Mouse (Mus musculus): ENCODE measurements at regions not wholly inside any gene's neighbourhood (a gene's known extent, or its start where the extent isn't known, plus 50 kb on each side); places are given as distances from the start of the nearest gene placed in this dataset.

- DNase-seq (ENCODE audit: low read depth, low spot score), result no peak
These were observed 159.0 kb downstream of the H2al1j start for GRCm38 (mm10) chrX:11486588-11486987.

GRCm38 (mm10) chrX:11487876-11488275 is 160.3 kb downstream of the H2al1j start:
- DNase-seq (ENCODE audit: low read depth, low spot score), result no peak

GRCm38 (mm10) chrX:11490146-11490693 is 162.6 kb downstream of the H2al1j start:
- DNase-seq (ENCODE audit: low read depth, low spot score), result no peak

GRCm38 (mm10) chrX:11491235-11491634 is 163.6 kb downstream of the H2al1j start:
- peak; percentile 15 for DNase-seq (ENCODE audit: low read depth, low spot score)

- DNase-seq (ENCODE audit: low read depth, low spot score), result no peak
These were observed 164.2 kb downstream of the H2al1j start for GRCm38 (mm10) chrX:11491676-11492391.

GRCm38 (mm10) chrX:11493526-11494245 is 166.1 kb downstream of the H2al1j start:
- DNase-seq (ENCODE audit: low read depth, low spot score), result no peak

- no peak for DNase-seq (ENCODE audit: low read depth, low spot score)
These were observed 166.6 kb downstream of the H2al1j start for GRCm38 (mm10) chrX:11494246-11494630.

GRCm38 (mm10) chrX:11512439-11512838 is 184.8 kb downstream of the H2al1j start:
- no peak for DNase-seq (ENCODE audit: low read depth, low spot score)

GRCm38 (mm10) chrX:11512928-11513327 is 185.3 kb downstream of the H2al1j start:
- DNase-seq (ENCODE audit: low read depth, low spot score), result no peak

GRCm38 (mm10) chrX:11523791-11524190 is 196.2 kb downstream of the H2al1j start:
- no peak for DNase-seq (ENCODE audit: low read depth, low spot score)

GRCm38 (mm10) chrX:11525326-11525725 is 197.7 kb downstream of the H2al1j start:
- DNase-seq (ENCODE audit: low read depth, low spot score), result no peak

- no peak for DNase-seq (ENCODE audit: low read depth, low spot score)
These were observed 201.0 kb downstream of the H2al1j start for GRCm38 (mm10) chrX:11528589-11528988.

- no peak for DNase-seq (ENCODE audit: low read depth, low spot score)
These were observed 201.6 kb downstream of the H2al1j start for GRCm38 (mm10) chrX:11529221-11529620.

- DNase-seq (ENCODE audit: low read depth, low spot score), result no peak
These were observed 205.2 kb downstream of the H2al1j start for GRCm38 (mm10) chrX:11532817-11533216.

GRCm38 (mm10) chrX:11533871-11534270 is 206.2 kb downstream of the H2al1j start:
- DNase-seq (ENCODE audit: low read depth, low spot score), result no peak

- DNase-seq (ENCODE audit: low read depth, low spot score), result no peak
These were observed 213.4 kb downstream of the H2al1j start for GRCm38 (mm10) chrX:11541011-11541410.

- DNase-seq (ENCODE audit: low read depth, low spot score), result no peak
These were observed 222.7 kb downstream of the H2al1j start for GRCm38 (mm10) chrX:11550164-11550851.

- DNase-seq (ENCODE audit: low read depth, low spot score), result no peak
These were observed 224.6 kb downstream of the H2al1j start for GRCm38 (mm10) chrX:11552177-11552576.

GRCm38 (mm10) chrX:11555035-11555570 is 227.5 kb downstream of the H2al1j start:
- DNase-seq (ENCODE audit: low read depth, low spot score), result no peak

- DNase-seq (ENCODE audit: low read depth, low spot score), result no peak
These were observed 230.6 kb downstream of the H2al1j start for GRCm38 (mm10) chrX:11558260-11558659.

- no peak for DNase-seq (ENCODE audit: low read depth, low spot score)
These were observed 233.1 kb downstream of the H2al1j start for GRCm38 (mm10) chrX:11560550-11561276.
